Mouse (Mus musculus) midbrain, embryonic 10.5 days (tissue): Measurements from ENCODE around the gene Ttc19. TPM values are rescaled to one million over a fixed set of nuclear protein-coding genes. Genes with fewer than 3 reads are reported as not detected.
A peak's percentile ranks its signal among the peaks of the same experiment; 100 is the strongest.
"Not testable (repeated sequence)": the region's sequence is repeated elsewhere in the genome, so short reads cannot be mapped to it uniquely, and the experiment has no call there.

Experiments used
- DNase-seq: peaks from one replicate; pipeline ENCODE4 v3.0.0-alpha.2; 2017; ENCODE audit warnings: low spot score
- H3K27ac ChIP-seq: fragments of 300-500 bp; sonication (generic); replicated peaks from 2 replicates; pipeline ENCODE4 v1.5.1; 2016; ENCODE audit warnings: mild to moderate bottlenecking
- H3K27me3 ChIP-seq: fragments of 300-500 bp; sonication (generic); 2 replicates; pipeline ENCODE4 v1.6.1; 2016; ENCODE audit warnings: low read depth, mild to moderate bottlenecking; ENCODE audit not compliant: poor library complexity, severe bottlenecking
- H3K36me3 ChIP-seq: fragments of 300-500 bp; sonication (generic); 2 replicates; pipeline ENCODE4 v1.6.1; 2016; ENCODE audit warnings: mild to moderate bottlenecking, moderate library complexity
- H3K4me1 ChIP-seq: fragments of 300-500 bp; sonication (generic); 2 replicates; pipeline ENCODE4 v1.6.1; 2016
- H3K4me3 ChIP-seq: fragments of 300-500 bp; sonication (generic); 2 replicates; pipeline ENCODE4 v1.5.1; 2016; ENCODE audit warnings: mild to moderate bottlenecking, moderate library complexity
- H3K9me3 ChIP-seq: fragments of 300-500 bp; sonication (generic); replicated peaks from 2 replicates; pipeline ENCODE4 v1.6.1; 2016; ENCODE audit warnings: mild to moderate bottlenecking
- WGBS: fragments of 180-500 bp; shearing (Covaris S2); methylation state at CpG from one replicate; pipeline ENCODE4 v1.1.7; 2016; 5-methylcytosine and 5-hydroxymethylcytosine counted together
- polyA plus RNA-seq: library from polyadenylated mRNA; unstranded; fragments of >200 nt; fragmentation: Nextera tagmentation; extraction: Ambion mirVana; gene quantifications from 2 replicates; pipeline ENCODE4 v1.2.1, GENCODE M21; 2016

Gene Ttc19
- polyA plus RNA-seq, 1 experiment from 2014 or later: 15.7 TPM

GRCm38 (mm10) chr11:62264018-62264417 is 17.3 kb upstream of the Ttc19 start:
- Histone ChIP-seq H3K27me3 (peaks cover 39% of the 10 kb centered on the region; the same call in 1 of the 2 replicates), H3K4me1 (peaks cover 62% of the 10 kb centered on the region), H3K9me3 (no peaks in the 10 kb centered on the region), H3K4me3 (no peak overlapping the region), H3K36me3 (no peaks in the 10 kb centered on the region), H3K27ac (no peak overlapping the region)
- WGBS: 74% methylated on average over 7 of the region's 7 CpGs
- no peak for DNase-seq

GRCm38 (mm10) chr11:62265642-62266041 is 15.6 kb upstream of the Ttc19 start:
- H3K27ac ChIP-seq: no peak overlapping the region; the same call in 1 of the 2 replicates
- peaks cover 55% of the 10 kb centered on the region for H3K4me1 ChIP-seq
- H3K27me3 ChIP-seq: peaks cover 34% of the 10 kb centered on the region; the same call in 1 of the 2 replicates
- no peaks in the 10 kb centered on the region for H3K9me3 ChIP-seq
- H3K4me3 ChIP-seq: no peak overlapping the region
- WGBS: 65% methylated on average over 7 of the region's 7 CpGs
- DNase-seq: no peak
- no peaks in the 10 kb centered on the region for H3K36me3 ChIP-seq

DNA sequence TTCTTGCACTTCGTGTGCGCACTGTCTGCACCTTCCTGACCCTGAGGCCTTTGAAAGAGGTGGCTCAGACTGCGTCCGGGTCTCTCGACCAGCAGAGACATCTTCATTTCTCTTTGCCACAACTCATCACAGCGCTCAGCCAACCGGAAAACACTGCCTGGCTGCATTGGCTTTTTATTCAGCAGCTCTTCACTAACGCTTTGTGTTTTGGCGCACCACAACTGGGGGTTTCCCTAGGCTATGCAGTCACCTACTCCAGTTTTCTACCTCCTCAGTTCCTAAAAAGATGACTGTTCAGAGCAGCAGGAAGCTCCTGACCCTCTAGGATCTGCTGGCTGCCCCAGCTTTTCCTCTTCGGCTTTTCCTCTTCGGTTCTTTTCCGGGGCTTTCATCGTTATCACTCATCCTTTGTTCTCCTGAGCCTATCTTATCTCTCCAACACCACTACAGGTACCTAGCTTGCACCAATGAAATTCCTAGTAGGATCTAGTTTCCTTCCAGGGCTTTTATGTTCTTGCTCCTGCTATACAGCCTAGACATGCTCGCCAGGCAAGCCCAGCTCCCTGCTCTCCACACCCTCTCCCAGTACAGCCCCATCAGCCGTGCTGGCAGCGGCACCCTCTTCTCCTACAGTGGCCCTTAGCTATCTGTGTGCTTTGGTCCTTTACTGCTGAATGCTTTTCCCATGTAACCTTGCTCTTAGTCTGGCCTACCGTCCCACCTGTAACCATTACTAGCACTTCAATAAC is 14.6 kb upstream of the Ttc19 start:
- no peak overlapping the region for H3K4me3 ChIP-seq
- DNase-seq: peak; percentile 35
- no peaks in the 10 kb centered on the region for H3K36me3 ChIP-seq
- WGBS: 51% methylated on average over 17 of the region's 17 CpGs
- peaks cover 34% of the 10 kb centered on the region; the same call in 1 of the 2 replicates for H3K27me3 ChIP-seq
- peaks cover 51% of the 10 kb centered on the region for H3K4me1 ChIP-seq
- H3K9me3 ChIP-seq: no peaks in the 10 kb centered on the region
- H3K27ac ChIP-seq: peak overlapping the region; percentile 49; the same call in 1 of the 2 replicates

- H3K4me1 ChIP-seq: peaks cover 42% of the 10 kb centered on the region
- WGBS: 84% methylated on average over 8 of the region's 8 CpGs
- H3K4me3 ChIP-seq: no peak overlapping the region
- H3K9me3 ChIP-seq: no peaks in the 10 kb centered on the region
- H3K36me3 ChIP-seq: no peaks in the 10 kb centered on the region
- H3K27me3 ChIP-seq: peaks cover 33% of the 10 kb centered on the region; the same call in 1 of the 2 replicates
- DNase-seq: no peak
- H3K27ac ChIP-seq: no peak overlapping the region
Observed at GRCm38 (mm10) chr11:62268381-62268780, 12.9 kb upstream of the Ttc19 start.

DNA sequence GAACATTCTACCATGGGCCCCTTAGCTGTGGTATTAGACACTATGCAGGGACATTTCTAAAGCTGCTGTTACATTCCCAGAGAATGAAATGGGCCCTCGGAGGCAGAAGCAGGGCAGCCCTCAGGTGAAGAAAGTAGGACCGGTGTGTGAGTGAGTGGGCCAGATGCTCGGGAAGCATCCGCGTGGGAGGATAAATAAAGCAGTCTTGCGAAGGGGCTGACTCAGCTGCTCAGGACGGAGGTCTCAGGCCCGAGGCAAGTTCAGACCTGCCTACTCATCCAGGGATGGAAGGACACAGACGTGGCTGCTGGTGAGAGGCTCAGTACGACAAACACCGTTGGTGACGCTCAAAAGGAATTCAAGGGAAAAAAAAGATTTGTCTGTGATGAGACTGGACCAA is 12.2 kb upstream of the Ttc19 start:
- Histone ChIP-seq H3K4me3 (no peak overlapping the region), H3K27me3 (peaks cover 29% of the 10 kb centered on the region; the same call in 1 of the 2 replicates), H3K9me3 (no peaks in the 10 kb centered on the region), H3K36me3 (no peaks in the 10 kb centered on the region), H3K4me1 (peaks cover 38% of the 10 kb centered on the region), H3K27ac (no peak overlapping the region)
- DNase-seq: no peak
- WGBS: 83% methylated on average over 12 of the region's 12 CpGs

GRCm38 (mm10) chr11:62270851-62271250 is 10.4 kb upstream of the Ttc19 start:
- no peaks in the 10 kb centered on the region for H3K36me3 ChIP-seq
- H3K4me1 ChIP-seq: peaks cover 29% of the 10 kb centered on the region
- no peaks in the 10 kb centered on the region for H3K9me3 ChIP-seq
- H3K4me3 ChIP-seq: no peak overlapping the region
- peaks cover 21% of the 10 kb centered on the region; the same call in 1 of the 2 replicates for H3K27me3 ChIP-seq
- no peak for DNase-seq
- H3K27ac ChIP-seq: no peak overlapping the region
- 67% methylated on average over 5 of the region's 5 CpGs for WGBS

GRCm38 (mm10) chr11:62277086-62277485 is 4.2 kb upstream of the Ttc19 start:
- H3K4me1 ChIP-seq: peaks cover 10% of the 10 kb centered on the region
- no peak overlapping the region for H3K27ac ChIP-seq
- WGBS: 62% methylated on average over 8 of the region's 8 CpGs
- no peaks in the 10 kb centered on the region for H3K36me3 ChIP-seq
- no peak overlapping the region for H3K4me3 ChIP-seq
- DNase-seq: no peak
- no peaks in the 10 kb centered on the region for H3K9me3 ChIP-seq
- H3K27me3 ChIP-seq: no peaks in the 10 kb centered on the region

DNA sequence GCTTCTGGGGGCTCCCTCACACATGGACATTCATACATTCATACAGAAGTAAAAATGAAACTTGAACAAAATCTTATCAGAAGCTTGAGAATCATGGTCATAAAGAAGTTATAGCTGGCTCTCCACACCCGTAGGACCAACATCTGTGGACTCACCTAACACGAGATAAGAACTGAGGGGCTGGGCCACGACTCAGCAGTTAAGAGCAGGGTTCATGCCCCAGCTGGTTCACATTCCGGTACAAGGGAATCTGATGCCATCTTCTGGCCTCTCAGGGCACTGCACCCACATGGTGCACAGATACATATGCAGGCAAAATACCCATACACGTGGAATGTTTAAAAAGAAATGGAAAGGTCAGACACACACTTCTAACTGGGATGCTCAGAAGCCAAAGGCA is 3.2 kb upstream of the Ttc19 start:
- Histone ChIP-seq H3K27me3 (no peaks in the 10 kb centered on the region), H3K36me3 (peaks cover 3% of the 10 kb centered on the region; the same call in 1 of the 2 replicates), H3K4me3 (no peak overlapping the region), H3K9me3 (no peaks in the 10 kb centered on the region), H3K4me1 (peaks cover 13% of the 10 kb centered on the region), H3K27ac (no peak overlapping the region)
- DNase-seq: peak; percentile 70
- WGBS: 28% methylated on average over 5 of the region's 5 CpGs

- peak overlapping the region; percentile 90 for H3K4me3 ChIP-seq
- DNase-seq: no peak
- H3K4me1 ChIP-seq: peaks cover 13% of the 10 kb centered on the region
- peaks cover 36% of the 10 kb centered on the region for H3K36me3 ChIP-seq
- under 1% methylated on average over 55 of the region's 57 CpGs for WGBS
- H3K27ac ChIP-seq: peak overlapping the region; percentile 92
- H3K9me3 ChIP-seq: no peaks in the 10 kb centered on the region
- no peaks in the 10 kb centered on the region for H3K27me3 ChIP-seq
Observed at GRCm38 (mm10) chr11:62281601-62281997, 326 bp downstream of the Ttc19 start.

DNA sequence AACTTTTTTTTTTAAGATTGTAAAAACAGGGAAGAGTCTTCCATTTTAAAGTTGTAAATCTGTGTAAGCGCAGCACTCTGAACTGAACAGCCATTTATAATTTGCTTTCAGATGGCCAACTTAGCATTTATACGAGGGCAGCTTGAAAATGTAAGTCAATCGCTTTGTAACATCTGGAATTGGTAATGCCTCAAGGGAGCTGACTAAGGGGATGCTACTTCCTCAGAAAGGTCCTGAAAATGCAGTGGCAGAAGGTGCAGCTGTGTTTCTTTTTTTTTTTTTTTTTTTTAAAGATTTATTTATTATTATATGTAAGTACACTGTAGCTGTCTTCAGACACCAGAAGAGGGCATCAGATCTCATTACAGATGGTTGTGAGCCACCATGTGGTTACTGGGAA is 2.7 kb downstream of the Ttc19 start:
- Histone ChIP-seq H3K36me3 (peaks cover 57% of the 10 kb centered on the region), H3K4me1 (peaks cover 13% of the 10 kb centered on the region)
- WGBS: 92% methylated on average over 3 of the region's 3 CpGs
- H3K27ac ChIP-seq, H3K9me3 ChIP-seq, H3K4me3 ChIP-seq, H3K27me3 ChIP-seq, DNase-seq: not testable (repeated sequence)

DNA sequence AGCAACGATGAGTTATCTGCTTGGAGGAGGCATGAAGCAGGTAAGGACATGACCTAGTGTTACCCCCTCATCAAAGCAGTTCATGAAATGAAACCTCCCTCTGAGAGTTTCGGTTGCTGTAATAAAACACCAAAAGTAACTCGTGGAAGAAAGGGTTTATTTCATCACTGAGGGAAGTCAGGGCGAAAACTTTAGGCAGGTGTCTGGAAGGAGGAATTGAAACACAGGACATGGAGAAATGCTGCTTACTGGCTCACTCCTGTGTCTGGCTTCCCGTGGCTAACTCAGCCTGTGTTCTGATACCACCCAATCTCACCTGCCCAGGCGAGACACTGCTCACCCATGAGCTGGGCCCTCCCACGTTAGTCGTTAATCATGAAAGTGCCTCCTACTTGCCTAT is 3.7 kb downstream of the Ttc19 start:
- DNase-seq: no peak
- H3K4me3 ChIP-seq: no peak overlapping the region
- no peak overlapping the region for H3K27ac ChIP-seq
- H3K9me3 ChIP-seq: no peaks in the 10 kb centered on the region
- H3K4me1 ChIP-seq: peaks cover 12% of the 10 kb centered on the region
- 89% methylated on average over 8 of the region's 8 CpGs for WGBS
- H3K27me3 ChIP-seq: no peaks in the 10 kb centered on the region
- peaks cover 65% of the 10 kb centered on the region for H3K36me3 ChIP-seq

DNA sequence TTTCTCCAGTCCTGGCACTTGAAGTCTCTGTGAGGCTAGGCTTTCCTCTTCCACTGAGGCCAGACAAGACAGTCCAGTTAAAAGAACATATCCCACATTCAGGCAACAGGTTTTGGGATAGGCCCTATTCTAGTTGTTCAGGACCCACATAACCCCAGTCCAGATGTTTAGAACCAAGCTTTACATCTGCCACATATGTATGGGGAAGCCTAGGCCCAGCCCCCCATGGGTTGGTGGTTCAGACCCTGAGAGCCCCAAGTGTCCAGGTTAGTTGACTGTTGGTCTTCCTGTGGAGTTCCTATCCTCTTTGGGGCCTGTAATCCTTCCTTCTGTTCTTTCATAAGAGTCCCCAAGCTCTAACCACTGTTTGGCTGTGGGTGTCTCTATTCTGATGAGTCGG is 6.4 kb downstream of the Ttc19 start:
- Histone ChIP-seq H3K36me3 (peaks cover 78% of the 10 kb centered on the region), H3K4me3 (no peak overlapping the region), H3K9me3 (no peaks in the 10 kb centered on the region), H3K27ac (no peak overlapping the region), H3K4me1 (no peaks in the 10 kb centered on the region), H3K27me3 (no peaks in the 10 kb centered on the region)
- WGBS: 100% methylated on average over 1 of the region's 1 CpGs
- DNase-seq: no peak

DNA sequence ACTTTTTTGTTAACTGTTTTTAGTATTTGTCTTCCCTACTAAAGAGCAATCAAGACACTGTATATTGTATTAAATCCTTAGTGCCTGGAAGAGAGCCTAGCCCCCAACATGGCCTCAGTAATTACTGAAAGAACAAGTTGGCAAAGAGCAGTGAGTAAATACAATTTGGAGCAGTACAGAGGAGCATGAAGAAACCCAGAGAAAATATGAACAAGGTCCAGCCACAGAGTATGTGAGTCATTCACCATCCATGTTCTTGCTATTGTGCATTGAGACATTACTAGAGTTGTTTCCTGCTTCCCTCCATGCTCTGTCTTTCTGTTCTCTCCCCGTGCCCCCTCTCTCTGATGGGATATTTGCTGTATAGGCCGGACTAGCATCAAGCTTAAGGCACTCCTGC is 12.8 kb downstream of the Ttc19 start:
- Histone ChIP-seq H3K27me3 (no peaks in the 10 kb centered on the region), H3K4me3 (no peak overlapping the region), H3K4me1 (no peaks in the 10 kb centered on the region), H3K36me3 (peaks cover 50% of the 10 kb centered on the region), H3K27ac (no peak overlapping the region), H3K9me3 (no peaks in the 10 kb centered on the region)
- 91% methylated on average over 2 of the region's 2 CpGs for WGBS
- no peak for DNase-seq
